ENCODE assay signal across 11 mouse cellular contexts in genomic region chr5:129947528-129948033, GRCm38 (mm10). TPM values are rescaled to one million over a fixed set of nuclear protein-coding genes. Genes with fewer than 3 reads are reported as not detected.
"Had no signal": no experiment of that assay in that cellular context is flagged by ENCODE, and none has a peak within 500 bp of the region (broad histone marks: within the 10 kb centered on the region; RNA-seq: fewer than 3 reads in every experiment).

No protein-coding gene starts in this region.

- DNase-seq: kidney, adult 2 months; kidney, postnatal 14 days; layer of hippocampus, adult 9-11 months; layer of hippocampus, postnatal 36 days; lung, embryonic 14.5 days; lung, postnatal 10 days; right cerebral cortex, postnatal 14 days had no signal

- H3K27me3 ChIP-seq: kidney, embryonic 15.5 days; limb, embryonic 15.5 days; midbrain, embryonic 13.5 days had no signal

- H3K27ac ChIP-seq: kidney, embryonic 15.5 days; limb, embryonic 15.5 days; macrophage; midbrain, embryonic 13.5 days had no signal

- ATAC-seq: midbrain, embryonic 13.5 days had no signal

- H3K36me3 ChIP-seq: limb, embryonic 15.5 days had no signal

- H3K9me3 ChIP-seq: kidney, embryonic 15.5 days; limb, embryonic 15.5 days; midbrain, embryonic 13.5 days had no signal

- H3K4me2 ChIP-seq: kidney, embryonic 15.5 days; limb, embryonic 15.5 days; lung, embryonic 14.5 days; midbrain, embryonic 13.5 days had no signal

- H3K9ac ChIP-seq: kidney, embryonic 15.5 days; limb, embryonic 15.5 days; lung, embryonic 14.5 days; midbrain, embryonic 13.5 days had no signal

- H3K4me3 ChIP-seq: kidney, embryonic 15.5 days; limb, embryonic 15.5 days; midbrain, embryonic 13.5 days had no signal

RNA-seq across cellular contexts. Expression of gene Phkg1, which starts 49.2 kb away (rescaled TPM):
- polyA plus RNA-seq: macrophage had no signal
